Mouse (Mus musculus) myocyte (in vitro differentiated cells): ENCODE measurements around the gene Tnrc6a. TPM values are rescaled to one million over a fixed set of nuclear protein-coding genes. Genes with fewer than 3 reads are reported as not detected.
A peak's percentile ranks its signal among the peaks of the same experiment; 100 is the strongest.

Experiments
- H3K27me3 ChIP-seq: one replicate; pipeline ENCODE4 v1.6.1; 2011; ENCODE audit not compliant: control insufficient read depth, insufficient read depth, insufficient read length
- H3K36me3 ChIP-seq: one replicate; pipeline ENCODE4 v1.6.1; 2011; ENCODE audit not compliant: control insufficient read depth, insufficient read depth
- H3K4me2 ChIP-seq: one replicate; pipeline ENCODE4 v1.6.1; 2011; ENCODE audit warnings: low read depth, control low read depth
- H3K4me3 ChIP-seq: one replicate; pipeline ENCODE4 v1.5.1; 2011; ENCODE audit warnings: mild to moderate bottlenecking, control low read depth, moderate library complexity
- H3K79me2 ChIP-seq: one replicate; pipeline ENCODE4 v1.6.1; 2011; ENCODE audit not compliant: control insufficient read depth, insufficient read depth
- H3ac ChIP-seq: one replicate; pipeline ENCODE4 v1.6.1; 2011; ENCODE audit not compliant: control insufficient read depth, insufficient read length
- CEBPB ChIP-seq: IDR thresholded peaks from 2 replicates; pipeline ENCODE4 v1.6.1; 2011; ENCODE audit warnings: mild to moderate bottlenecking, moderate library complexity; ENCODE audit not compliant: poor library complexity, insufficient read depth, severe bottlenecking
- E2F4 ChIP-seq: IDR thresholded peaks from one replicate; pipeline ENCODE4 v1.6.1; 2011; ENCODE audit warnings: mild to moderate bottlenecking, control low read depth, moderate library complexity; ENCODE audit not compliant: insufficient read depth
- MAX ChIP-seq: IDR thresholded peaks from one replicate; pipeline ENCODE4 v1.6.1; 2011; ENCODE audit warnings: low read depth, mild to moderate bottlenecking, control low read depth
- MYOD1 ChIP-seq, 3 experiments: IDR thresholded peaks; one replicate each; pipeline ENCODE4 v1.6.1; 2011; ENCODE audit warnings: control low read depth in 2 of 3, low read depth in 2 of 3, mild to moderate bottlenecking in 2 of 3, moderate library complexity in 1 of 3; ENCODE audit not compliant: insufficient read length in 2 of 3, control insufficient read depth in 1 of 3
- MYOG ChIP-seq, 3 experiments: IDR thresholded peaks; one replicate each; pipeline ENCODE4 v1.6.1; 2011; ENCODE audit warnings: control low read depth in 2 of 3, low read depth in 2 of 3, mild to moderate bottlenecking in 2 of 3; ENCODE audit not compliant: insufficient read length in 2 of 3, control insufficient read depth in 1 of 3, insufficient read depth in 1 of 3
- POLR2A ChIP-seq: IDR thresholded peaks from one replicate; pipeline ENCODE4 v1.6.1; 2011; ENCODE audit warnings: low read depth, mild to moderate bottlenecking, control low read depth, moderate library complexity; ENCODE audit not compliant: insufficient read length
- POLR2AphosphoS2 ChIP-seq: IDR thresholded peaks from one replicate; pipeline ENCODE4 v1.6.1; 2011; ENCODE audit warnings: low read depth, control low read depth; ENCODE audit not compliant: insufficient read length
- REST ChIP-seq: IDR thresholded peaks from one replicate; pipeline ENCODE4 v1.6.1; 2011; ENCODE audit warnings: mild to moderate bottlenecking, control low read depth, moderate library complexity; ENCODE audit not compliant: insufficient read depth, insufficient read length
- SRF ChIP-seq: IDR thresholded peaks from one replicate; pipeline ENCODE4 v1.6.1; 2011; ENCODE audit warnings: low read depth; ENCODE audit not compliant: control insufficient read depth, insufficient read length
- TCF12 ChIP-seq: IDR thresholded peaks from one replicate; pipeline ENCODE4 v1.6.1; 2011; ENCODE audit warnings: mild to moderate bottlenecking, control low read depth; ENCODE audit not compliant: poor library complexity, insufficient read depth, severe bottlenecking
- TCF3 ChIP-seq: IDR thresholded peaks from one replicate; pipeline ENCODE4 v1.6.1; 2011; ENCODE audit warnings: low read depth, control low read depth; ENCODE audit not compliant: insufficient read length
- USF1 ChIP-seq: IDR thresholded peaks from one replicate; pipeline ENCODE4 v1.6.1; 2011; ENCODE audit warnings: low read depth, mild to moderate bottlenecking, control low read depth, moderate library complexity
- polyA plus RNA-seq: library from polyadenylated mRNA; unstranded; fragments of >200 nt; fragmentation: generic; extraction: Trizol; gene quantifications from one replicate; pipeline ENCODE4 v1.2.1, GENCODE M21; 2012; ENCODE audit warnings: missing spikeins

Tnrc6a gene
- polyA plus RNA-seq, 1 experiment, result 8.6 TPM

- no peaks in the 10 kb centered on the region for H3K36me3 ChIP-seq
- TF ChIP-seq MYOG (IDR thresholded peaks at IDR 0.05; ENCODE audit: control insufficient read depth in 1 of 3, insufficient read depth in 1 of 3, insufficient read length in 2 of 3, low read depth in 2 of 3) (no peak), MYOD1 (IDR thresholded peaks at IDR 0.05; ENCODE audit: control insufficient read depth in 1 of 3, insufficient read length in 2 of 3, low read depth in 2 of 3) (no peak), TCF12 (no peak), TCF3 (no peak), SRF (no peak), POLR2A (no peak), REST (no peak), USF1 (no peak), E2F4 (no peak), MAX (no peak)
- no peak overlapping the region for H3ac ChIP-seq
- H3K27me3 ChIP-seq, result no peaks in the 10 kb centered on the region
- no peak overlapping the region for H3K4me3 ChIP-seq
- no peaks in the 10 kb centered on the region for H3K79me2 ChIP-seq
- no peak overlapping the region for H3K4me2 ChIP-seq
Measured at GRCm38 (mm10) chr7:123105906-123106305, 17.8 kb upstream of the Tnrc6a start.

GRCm38 (mm10) chr7:123106326-123106725 is 17.4 kb upstream of the Tnrc6a start:
- no peak overlapping the region for H3K4me3 ChIP-seq
- H3K27me3 ChIP-seq, result no peaks in the 10 kb centered on the region
- no peak overlapping the region for H3K4me2 ChIP-seq
- H3K36me3 ChIP-seq, result no peaks in the 10 kb centered on the region
- no peaks in the 10 kb centered on the region for H3K79me2 ChIP-seq
- no peak for TF ChIP-seq USF1
- TF ChIP-seq E2F4, result no peak
- TF ChIP-seq SRF, result no peak
- H3ac ChIP-seq, result no peak overlapping the region

GRCm38 (mm10) chr7:123108058-123109055 is 15.3 kb upstream of the Tnrc6a start:
- Histone ChIP-seq H3K4me2 (peak overlapping the region; percentile 66), H3K4me3 (no peak overlapping the region), H3K36me3 (no peaks in the 10 kb centered on the region), H3K27me3 (no peaks in the 10 kb centered on the region), H3K79me2 (no peaks in the 10 kb centered on the region), H3ac (no peak overlapping the region)
- TF ChIP-seq MYOG (IDR thresholded peaks at IDR 0.05; ENCODE audit: control insufficient read depth in 1 of 3, insufficient read depth in 1 of 3, insufficient read length in 2 of 3, low read depth in 2 of 3), result no peak
- TF ChIP-seq CEBPB, result 0 out of 2 replicates have a peak, but pooled peaks have one; percentile 19

GRCm38 (mm10) chr7:123109361-123110000 is 14.2 kb upstream of the Tnrc6a start:
- Histone ChIP-seq H3K36me3 (no peaks in the 10 kb centered on the region), H3K79me2 (no peaks in the 10 kb centered on the region), H3K27me3 (no peaks in the 10 kb centered on the region), H3K4me3 (no peak overlapping the region), H3K4me2 (peak overlapping the region; percentile 84), H3ac (no peak overlapping the region)
- no peak for TF ChIP-seq CEBPB
- no peak for TF ChIP-seq TCF12
- TF ChIP-seq POLR2A, result no peak
- no peak for TF ChIP-seq SRF
- TF ChIP-seq MYOD1 (IDR thresholded peaks at IDR 0.05; ENCODE audit: control insufficient read depth in 1 of 3, insufficient read length in 2 of 3, low read depth in 2 of 3), result no peak
- TF ChIP-seq REST, result no peak
- TF ChIP-seq MAX, result no peak
- no peak for TF ChIP-seq E2F4
- no peak for TF ChIP-seq TCF3

GRCm38 (mm10) chr7:123110135-123110534 is 13.6 kb upstream of the Tnrc6a start:
- Histone ChIP-seq H3K4me3 (no peak overlapping the region), H3K36me3 (no peaks in the 10 kb centered on the region), H3K79me2 (no peaks in the 10 kb centered on the region), H3K27me3 (no peaks in the 10 kb centered on the region), H3K4me2 (peak overlapping the region; percentile 84), H3ac (no peak overlapping the region)
- TF ChIP-seq MYOG (IDR thresholded peaks at IDR 0.05; ENCODE audit: control insufficient read depth in 1 of 3, insufficient read depth in 1 of 3, insufficient read length in 2 of 3, low read depth in 2 of 3) (no peak), POLR2AphosphoS2 (no peak), USF1 (no peak), TCF12 (no peak), MYOD1 (IDR thresholded peaks at IDR 0.05; ENCODE audit: control insufficient read depth in 1 of 3, insufficient read length in 2 of 3, low read depth in 2 of 3) (peak in 1 of 3 experiments; percentile 3), CEBPB (no peak), E2F4 (no peak), MAX (no peak)
